Mouse (Mus musculus): ENCODE measurements around the gene Sh3rf3.

GRCm38 (mm10) chr10:58864735-58865134 is 51.6 kb downstream of the Sh3rf3 start:
- TF ChIP-seq CTCF (IDR thresholded peaks at IDR 0.05; ENCODE audit: low read depth) (no peak), EP300 (IDR thresholded peaks at IDR 0.05; ENCODE audit: low read depth) (no peak)
